Mouse (Mus musculus) frontal cortex, adult (tissue): ENCODE results near the gene Erbb4.
A peak's percentile ranks its signal among the peaks of the same experiment; 100 is the strongest.

Source experiments
- ATAC-seq: cut with Nextera tagmentation; 2 replicates; pipeline ENCODE4 v1.9.2; 2017; ENCODE audit warnings: mild to moderate bottlenecking, moderate library complexity, mixed read lengths; ENCODE audit not compliant: low TSS enrichment

Gene Erbb4

GRCm38 (mm10) chr1:69107485-69108158 is at the start of gene Erbb4:
TSS of gene Erbb4 (minus strand) at chr1:69108059.
- peak; percentile 45 for ATAC-seq

DNA sequence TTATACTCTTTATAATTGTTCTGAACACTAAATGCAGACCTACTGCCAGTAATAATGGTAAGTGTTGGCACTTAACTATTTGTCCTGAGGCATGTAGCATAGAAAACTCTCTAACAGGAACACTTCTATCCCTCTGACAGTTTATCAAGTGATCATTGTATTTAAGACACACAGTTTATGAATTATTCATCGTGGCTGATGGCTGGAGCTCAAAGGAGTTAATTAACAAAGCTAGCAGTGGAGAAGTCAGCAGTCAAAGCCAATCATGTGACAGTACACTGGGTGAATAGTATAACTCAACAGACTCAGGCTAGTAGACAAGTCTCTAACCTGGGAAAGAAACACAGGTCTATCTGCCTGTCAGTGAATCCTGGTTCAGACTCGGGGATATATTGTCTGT is 49.5 kb upstream of the Erbb4 start:
- no peak for ATAC-seq

DNA sequence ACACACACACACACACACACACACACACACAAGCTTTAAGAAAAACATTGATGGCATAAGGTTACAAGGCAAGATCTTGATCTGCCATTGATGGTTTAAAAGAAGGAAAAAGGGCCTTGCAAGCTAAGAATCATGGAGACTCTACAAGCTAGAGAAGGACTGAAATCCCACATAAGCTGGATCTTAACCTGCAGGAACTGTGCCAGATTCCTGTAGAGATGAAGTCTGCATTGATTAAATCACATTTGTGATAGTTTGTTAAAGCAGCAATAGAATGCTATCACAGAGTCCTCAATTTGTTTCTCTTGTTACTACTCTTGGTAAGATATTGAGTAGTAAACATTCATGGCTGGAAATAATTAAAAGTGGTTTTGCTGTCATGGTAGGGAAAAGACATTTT is 33.5 kb upstream of the Erbb4 start:
- no peak for ATAC-seq

DNA sequence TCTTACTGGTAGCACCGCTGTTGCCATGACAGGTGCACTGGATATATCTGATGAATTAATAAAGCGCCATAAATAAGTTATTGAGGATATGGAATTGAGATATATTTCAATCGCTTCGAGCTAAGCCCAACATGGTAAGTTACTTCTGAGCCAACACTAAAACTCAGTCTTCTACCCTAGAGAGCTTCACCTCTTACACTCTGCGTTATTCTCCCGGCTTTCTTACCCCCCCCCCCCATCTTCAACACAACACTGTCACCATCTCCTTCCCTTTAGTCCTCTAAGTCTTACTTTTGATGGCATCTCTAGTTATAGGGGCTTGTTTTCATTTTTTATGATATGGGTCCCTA is 31.6 kb upstream of the Erbb4 start:
- no peak for ATAC-seq

DNA sequence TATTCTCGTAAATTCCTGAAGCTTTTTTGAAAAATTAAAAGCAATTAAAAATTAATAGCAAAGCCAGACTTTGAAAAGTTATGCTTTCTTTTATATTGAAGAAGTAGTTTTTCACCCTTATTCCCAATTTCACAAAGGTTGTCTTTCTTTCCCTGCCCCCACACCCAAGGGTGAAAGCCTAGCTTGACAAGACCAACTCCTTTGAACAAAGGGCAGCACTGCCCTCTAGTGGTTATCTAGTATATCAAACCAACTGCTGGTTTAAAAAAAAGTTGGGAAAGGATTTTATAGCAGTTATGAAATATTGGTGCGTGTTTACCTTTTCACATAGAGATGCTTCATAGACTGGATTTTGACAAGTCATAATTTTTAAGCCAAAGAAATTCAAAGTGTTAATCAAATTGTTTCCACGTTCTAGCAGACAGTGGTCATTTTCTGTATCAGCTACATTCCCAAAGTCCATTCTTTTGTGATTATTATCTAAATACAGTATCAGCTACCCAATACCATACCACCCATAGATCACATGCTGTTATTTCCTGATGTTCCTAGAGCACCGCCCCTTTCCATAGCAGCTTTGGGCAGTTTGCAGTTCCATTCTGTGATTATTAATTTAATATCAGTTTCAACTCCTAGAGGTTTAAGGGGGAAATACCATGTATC is 31.1 kb upstream of the Erbb4 start:
- peak; percentile 81 for ATAC-seq

DNA sequence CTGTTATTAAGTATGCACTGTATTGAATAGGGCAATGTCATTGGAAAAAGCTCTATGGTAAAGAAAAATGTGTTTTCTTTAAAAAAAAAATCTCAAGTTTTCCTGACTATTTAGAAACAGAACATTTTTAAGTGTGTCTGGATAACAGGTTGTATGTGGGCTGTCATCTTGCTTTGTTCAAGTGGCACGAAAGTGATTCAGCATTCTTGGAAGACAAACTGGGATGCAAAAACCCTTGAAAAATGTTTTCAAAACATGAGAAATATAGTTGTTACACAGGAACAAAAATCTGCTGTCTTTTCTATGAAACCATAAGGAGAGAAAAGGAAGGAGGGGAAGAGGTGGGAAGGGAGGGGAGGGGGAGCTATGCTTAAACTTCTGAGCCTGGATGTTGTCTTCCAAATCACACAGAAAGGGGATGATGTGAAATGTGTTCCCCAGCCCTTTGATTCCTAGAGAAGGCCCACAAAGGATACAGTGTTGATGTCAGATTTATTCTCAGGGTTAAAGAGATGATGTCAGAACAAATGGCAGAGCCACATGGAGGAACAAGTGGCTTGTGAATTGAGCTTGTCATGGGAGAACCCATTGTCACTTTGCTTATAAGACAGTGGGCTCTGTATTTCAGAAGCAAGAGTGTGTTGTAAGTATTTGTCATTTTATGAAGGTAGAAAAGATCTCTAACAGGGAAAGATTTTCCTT is 16.4 kb upstream of the Erbb4 start:
- peak; percentile 89 for ATAC-seq

DNA sequence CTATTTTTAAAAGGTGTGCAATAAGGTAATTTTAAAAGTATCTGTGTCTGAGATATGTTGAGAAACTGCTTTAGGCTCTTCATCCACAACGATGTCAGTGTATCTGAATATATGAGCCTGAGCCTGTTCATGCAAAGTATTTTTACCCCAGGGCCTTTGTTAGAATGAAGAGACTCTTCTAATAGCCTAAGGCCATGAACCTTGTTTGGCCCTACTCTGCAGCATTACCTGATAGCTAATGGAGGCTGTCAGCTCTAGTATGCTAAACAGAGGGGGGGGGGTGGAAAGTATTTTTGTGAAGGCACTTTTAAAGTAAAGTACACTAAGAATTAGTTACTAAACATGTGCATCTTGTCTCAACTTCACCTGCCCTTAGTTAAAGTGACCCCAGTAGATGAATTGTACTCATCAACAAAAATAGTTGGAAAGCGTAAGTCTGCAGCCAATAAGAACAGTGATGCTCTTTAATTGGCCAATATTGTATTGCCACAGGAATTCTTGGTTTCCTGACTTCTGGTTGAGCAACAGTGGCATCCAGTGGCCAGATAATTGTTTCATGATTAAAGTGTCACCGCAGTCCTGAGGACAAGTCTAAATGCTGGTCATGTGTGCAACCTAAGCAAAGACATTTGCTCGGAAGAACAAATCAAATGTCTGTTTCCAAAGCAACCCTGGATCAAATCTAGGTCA is 10.5 kb upstream of the Erbb4 start:
- ATAC-seq, result peak; percentile 59; the same call in 1 of the 2 replicates

DNA sequence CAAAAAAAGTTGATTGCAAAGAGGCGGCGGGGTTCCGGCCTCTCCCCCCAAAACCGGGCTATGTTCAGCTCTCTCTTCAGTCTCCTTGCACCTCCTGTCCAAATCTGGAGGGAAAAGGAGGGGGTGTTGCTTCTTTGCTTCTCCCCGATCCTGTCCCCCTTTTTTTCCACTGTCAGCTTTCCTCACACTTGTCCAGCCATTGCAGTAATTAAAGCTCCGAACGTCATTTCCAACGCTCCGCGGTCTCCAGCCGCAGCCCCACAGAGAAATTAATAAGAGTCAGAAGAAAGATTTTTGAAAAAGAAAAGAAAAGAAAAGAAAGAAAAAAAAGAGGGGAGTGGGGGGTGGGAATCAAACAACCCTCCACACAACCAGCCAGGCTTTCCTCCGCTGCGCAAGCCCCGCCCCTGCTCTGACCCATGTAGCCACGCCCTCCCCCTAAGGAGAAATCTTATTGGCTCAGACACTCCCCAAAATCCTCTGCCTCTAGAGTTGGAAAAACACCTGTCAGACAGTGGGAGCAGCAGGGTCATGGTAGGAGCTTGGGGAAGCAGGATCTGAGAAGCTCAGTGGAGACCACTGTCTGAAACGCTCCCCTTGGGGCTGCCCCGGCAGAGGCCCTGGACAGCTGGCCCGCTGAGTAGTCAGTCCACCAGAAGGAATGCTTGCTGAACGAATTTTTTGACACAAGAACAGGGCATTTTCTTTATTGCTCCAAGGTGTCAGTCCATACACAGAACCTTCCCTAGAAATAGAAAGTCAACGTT is 483 bp upstream of the Erbb4 start:
- ATAC-seq, result peak; percentile 42

- 0 out of 2 replicates have a peak, but pooled peaks have one; percentile 13 for ATAC-seq
Observed at GRCm38 (mm10) chr1:69106937-69107461, 860 bp downstream of the Erbb4 start.

DNA sequence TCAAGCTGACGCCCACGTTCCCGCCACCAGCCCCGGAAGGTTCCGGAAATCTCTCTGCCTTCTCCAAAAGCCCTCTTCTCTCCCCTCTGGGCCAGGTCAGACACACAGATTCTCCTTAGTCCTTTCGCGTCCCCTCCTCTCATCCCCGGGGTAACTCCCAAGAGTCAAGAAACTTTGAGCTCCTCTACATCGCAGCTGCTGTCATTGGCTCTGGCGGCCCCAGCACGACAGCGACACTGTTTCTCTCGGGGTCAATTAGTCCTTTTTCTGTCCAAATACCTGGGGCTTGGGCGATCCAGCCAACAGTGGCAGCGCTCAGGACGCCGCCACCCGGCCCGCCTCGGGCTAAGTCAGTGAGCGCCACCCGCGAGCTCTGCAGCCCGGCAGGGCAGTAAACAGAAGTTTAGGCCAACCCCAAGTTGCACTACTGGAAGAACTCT is 1.5 kb downstream of the Erbb4 start:
- ATAC-seq, result no peak

DNA sequence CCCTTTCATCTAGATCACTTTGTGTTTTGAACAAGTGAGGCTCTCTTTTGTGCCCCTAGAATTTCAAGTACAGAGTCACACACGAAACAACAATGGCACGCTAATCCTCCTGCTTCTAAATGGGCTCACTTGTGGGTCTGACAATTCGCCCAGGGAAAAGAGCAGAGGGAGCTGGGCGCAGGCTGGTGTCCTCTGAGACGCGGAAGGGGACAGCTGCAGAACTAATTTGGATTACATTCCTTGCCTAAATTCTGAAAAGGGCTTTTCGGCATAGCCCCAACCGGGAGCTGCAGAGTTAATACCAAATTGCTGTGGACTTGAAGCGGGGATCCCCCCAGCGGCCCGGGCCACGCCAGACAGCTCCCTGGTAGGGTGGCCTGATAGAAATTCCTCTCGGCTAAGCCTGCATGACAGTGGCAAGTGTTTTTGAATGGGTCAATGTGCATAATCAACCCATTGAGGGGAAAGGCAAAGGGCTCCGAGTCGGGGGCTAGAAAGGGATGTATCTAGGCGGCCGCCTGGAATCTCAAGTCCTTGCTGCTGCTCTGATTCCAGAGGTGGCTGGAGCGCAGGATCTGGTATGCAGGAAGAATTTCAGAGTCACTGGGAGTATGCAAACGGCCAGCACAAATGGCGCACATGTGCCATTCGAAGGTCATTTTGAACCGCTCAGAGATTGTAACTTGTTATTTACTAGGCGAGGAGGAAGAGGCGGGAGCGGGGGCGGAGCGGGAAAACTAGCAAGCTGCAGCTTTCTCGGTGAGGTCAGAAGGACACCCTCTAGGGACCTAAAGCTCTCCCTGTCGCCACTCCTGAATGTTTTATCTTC is 2.2 kb downstream of the Erbb4 start:
- ATAC-seq, result 0 out of 2 replicates have a peak, but pooled peaks have one; percentile 19

DNA sequence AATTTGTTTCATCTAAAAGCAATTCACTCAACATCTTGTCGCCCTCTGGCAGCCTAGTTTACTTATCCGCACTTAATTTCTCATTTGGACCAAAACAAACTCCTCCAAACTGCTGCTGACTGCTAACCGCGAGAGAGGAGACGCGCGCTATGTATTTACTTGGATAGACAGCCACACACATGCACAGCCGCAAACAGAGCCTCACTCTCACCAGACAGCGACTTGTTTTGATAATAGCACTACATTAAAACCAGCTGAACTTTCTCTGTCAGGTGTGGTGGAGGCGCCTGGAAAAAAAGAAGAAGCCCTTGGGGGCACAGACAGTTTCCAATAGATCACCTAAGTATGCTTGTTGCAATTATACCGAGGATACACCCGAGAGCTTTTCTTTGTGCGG is 2.8 kb downstream of the Erbb4 start:
- ATAC-seq, result no peak

GRCm38 (mm10) chr1:69103211-69103706 is 4.6 kb downstream of the Erbb4 start:
- no peak for ATAC-seq

- no peak for ATAC-seq
Observed at GRCm38 (mm10) chr1:69101670-69102069, 6.2 kb downstream of the Erbb4 start.

- ATAC-seq, result no peak
Observed at GRCm38 (mm10) chr1:69093052-69093451, 14.8 kb downstream of the Erbb4 start.

GRCm38 (mm10) chr1:69089331-69089730 is 18.5 kb downstream of the Erbb4 start:
- no peak for ATAC-seq

GRCm38 (mm10) chr1:69085753-69086152 is 22.1 kb downstream of the Erbb4 start:
- no peak for ATAC-seq

DNA sequence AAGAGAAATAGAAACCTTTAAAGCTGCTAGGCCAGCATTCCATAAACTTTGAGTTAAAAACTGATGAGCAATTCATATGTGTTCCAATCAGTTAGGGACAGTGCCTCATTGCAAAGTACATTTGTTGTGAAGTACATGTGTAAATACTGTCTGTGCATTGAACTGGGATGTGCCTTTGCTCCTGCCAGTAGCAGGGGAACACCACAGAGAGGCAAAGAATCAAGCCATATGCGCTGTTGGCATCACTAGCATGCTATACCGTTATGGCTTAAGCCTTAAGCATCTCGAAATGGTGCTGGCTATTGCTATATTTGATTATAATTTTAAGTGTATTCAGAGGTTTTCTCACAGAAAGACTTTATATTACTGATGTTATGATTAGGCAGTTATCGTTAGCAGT is 58.9 kb downstream of the Erbb4 start:
- no peak for ATAC-seq

- ATAC-seq, result no peak
Observed at GRCm38 (mm10) chr1:69046228-69046978, 61.5 kb downstream of the Erbb4 start.
